Mouse (Mus musculus) liver, postnatal 0 days (tissue): ENCODE results near the gene Rfesd. TPM values are rescaled to one million over a fixed set of nuclear protein-coding genes. Genes with fewer than 3 reads are reported as not detected.

ENCODE experiments used
- ATAC-seq: fragments of 200-750 bp; cut with Nextera tagmentation; 2 replicates; pipeline ENCODE4 v1.8.0; 2017; ENCODE audit warnings: mild to moderate bottlenecking, moderate library complexity
- DNase-seq: peaks from one replicate; pipeline ENCODE4 v3.0.0-alpha.2; 2016
- H3K27ac ChIP-seq: fragments of 300-500 bp; sonication (generic); 2 replicates; pipeline ENCODE4 v1.5.1; 2014; ENCODE audit warnings: antibody characterized with exemption, moderate library complexity, mild to moderate bottlenecking, low read depth
- H3K27me3 ChIP-seq: fragments of 300-500 bp; sonication (generic); 2 replicates; pipeline ENCODE4 v1.6.1; 2014; ENCODE audit warnings: low read length, control low read depth, mixed read lengths; ENCODE audit not compliant: insufficient read depth
- H3K36me3 ChIP-seq: fragments of 300-500 bp; sonication (generic); replicated peaks from 2 replicates; pipeline ENCODE4 v1.6.1; 2014; ENCODE audit warnings: mild to moderate bottlenecking, control low read depth, low read length, moderate library complexity, mixed read lengths; ENCODE audit not compliant: insufficient read depth
- H3K4me1 ChIP-seq: fragments of 300-500 bp; sonication (generic); 2 replicates; pipeline ENCODE4 v1.6.1; 2014; ENCODE audit warnings: antibody characterized with exemption, mild to moderate bottlenecking, control low read depth; ENCODE audit not compliant: insufficient read depth
- H3K4me2 ChIP-seq: fragments of 300-500 bp; sonication (generic); 2 replicates; pipeline ENCODE4 v1.6.1; 2014; ENCODE audit warnings: low read depth, mild to moderate bottlenecking, low read length, moderate library complexity, mixed read lengths
- H3K4me3 ChIP-seq: fragments of 300-500 bp; sonication (generic); 2 replicates; pipeline ENCODE4 v1.5.1; 2014; ENCODE audit warnings: low read depth, low read length
- H3K9ac ChIP-seq: fragments of 300-500 bp; sonication (generic); replicated peaks from 2 replicates; pipeline ENCODE4 v1.6.1; 2014; ENCODE audit warnings: mild to moderate bottlenecking, moderate library complexity
- H3K9me3 ChIP-seq: fragments of 300-500 bp; sonication (generic); 2 replicates; pipeline ENCODE4 v1.6.1; 2016; ENCODE audit warnings: mild to moderate bottlenecking, control low read depth, low read length, mixed read lengths
- CTCF ChIP-seq: sonication (generic); IDR thresholded peaks from 2 replicates; pipeline ENCODE4 v1.5.1; 2016; ENCODE audit warnings: antibody characterized with exemption, low read depth
- EP300 ChIP-seq: IDR thresholded peaks from 2 replicates; pipeline ENCODE4 v1.6.1; 2016; ENCODE audit warnings: antibody characterized with exemption, low read depth, mild to moderate bottlenecking
- WGBS: fragments of 180-500 bp; shearing (Covaris S2); extraction: QIAGEN DNeasy Blood & Tissue Kit; methylation state at CpG from one replicate; pipeline ENCODE4 v1.1.7; 2014; ENCODE audit not compliant: insufficient replicate concordance; 5-methylcytosine and 5-hydroxymethylcytosine counted together
- polyA plus RNA-seq: library from polyadenylated mRNA; unstranded; fragments of >200 nt; fragmentation: Nextera tagmentation; extraction: Ambion mirVana; gene quantifications from 2 replicates; pipeline ENCODE4 v1.2.1, GENCODE M21; 2015

Gene Rfesd
- polyA plus RNA-seq, 1 experiment from 2014 or later: 41.5 TPM

GRCm38 (mm10) chr13:75974481-75974880 lies 44.0 kb downstream of the Rfesd start:
- ATAC-seq: no peak
- WGBS: 64% methylated on average over 2 of the region's 2 CpGs

GRCm38 (mm10) chr13:75966850-75967249 lies 51.7 kb downstream of the Rfesd start, which contains the start of gene Spata9:
Spata9 (plus strand) TSS chr13:75967150.
- no peak within 1 kb of the TSS for H3K9ac ChIP-seq
- 68% methylated on average over 1 of the region's 1 CpGs for WGBS
- peaks cover 3% of the 10 kb centered on the region; the same call in 1 of the 2 replicates for H3K9me3 ChIP-seq
- no peak for TF ChIP-seq EP300
- TF ChIP-seq CTCF: no peak
- H3K36me3 ChIP-seq: no peaks in the 10 kb centered on the region
- DNase-seq (no peak), ATAC-seq (no peak)
- H3K27ac ChIP-seq: no peak within 1 kb of the TSS
- no peaks in the 10 kb centered on the region for H3K27me3 ChIP-seq
- no peak within 1 kb of the TSS for H3K4me2 ChIP-seq
- no peak within 1 kb of the TSS for H3K4me3 ChIP-seq
- no peaks in the 10 kb centered on the region for H3K4me1 ChIP-seq

More at GRCm38 (mm10) chr13:75974481-75974880, 44.0 kb downstream of the Rfesd start:
- Histone ChIP-seq H3K9me3 (no peaks in the 10 kb centered on the region), H3K9ac (no peak overlapping the region), H3K4me1 (0 out of 2 replicates have a peak, but pooled peaks cover 4% of the 10 kb centered on the region), H3K4me2 (no peak overlapping the region), H3K27ac (no peak overlapping the region), H3K27me3 (no peaks in the 10 kb centered on the region), H3K4me3 (no peak overlapping the region), H3K36me3 (no peaks in the 10 kb centered on the region)
- TF ChIP-seq EP300: no peak
- no peak for TF ChIP-seq CTCF
- DNase-seq: no peak

GRCm38 (mm10) chr13:75955357-75955992 lies 63.0 kb downstream of the Rfesd start:
- H3K9ac ChIP-seq: no peak overlapping the region
- H3K4me3 ChIP-seq: no peak overlapping the region
- H3K27ac ChIP-seq: no peak overlapping the region
- no peaks in the 10 kb centered on the region for H3K36me3 ChIP-seq
- no peaks in the 10 kb centered on the region for H3K4me1 ChIP-seq
- TF ChIP-seq EP300: no peak
- no peak for TF ChIP-seq CTCF
- H3K4me2 ChIP-seq: no peak overlapping the region
- DNase-seq (no peak), ATAC-seq (no peak)
- H3K27me3 ChIP-seq: no peaks in the 10 kb centered on the region
- H3K9me3 ChIP-seq: no peaks in the 10 kb centered on the region

Other genes starting within 250 kb of the Rfesd start
- 114 and 116 TPM in 2 replicates for gene Glrx, start 178.9 kb downstream of the Rfesd start, polyA plus RNA-seq
- gene Rhobtb3, start 74.8 kb downstream of the Rfesd start, polyA plus RNA-seq: 2.4 and 2.7 TPM in 2 replicates
- 0.11 and 0.13 TPM in 2 replicates for gene Spata9, start 51.6 kb downstream of the Rfesd start, polyA plus RNA-seq
- gene Gpr150, start 38.3 kb upstream of the Rfesd start, polyA plus RNA-seq: 0.18 and 0.47 TPM in 2 replicates
- 3.2 and 4.4 TPM in 2 replicates for gene Arsk, start 79.9 kb upstream of the Rfesd start, polyA plus RNA-seq
- 3.4 and 3.5 TPM in 2 replicates for gene Ttc37, start 80.0 kb upstream of the Rfesd start, polyA plus RNA-seq